Mouse (Mus musculus) ES-CJ7 (cell line): ENCODE data around the gene Abcd2.

Experiments used
- DNase-seq: peaks from one replicate; pipeline ENCODE4 v3.0.0; 2011; ENCODE audit warnings: low read depth, low spot score

The Abcd2 gene

GRCm38 (mm10) chr15:91163454-91163853, 28.1 kb downstream of the Abcd2 start:
- no peak for DNase-seq

- no peak for DNase-seq
Measured at GRCm38 (mm10) chr15:91161153-91161552, 30.4 kb downstream of the Abcd2 start.

- no peak for DNase-seq
Measured at GRCm38 (mm10) chr15:91153311-91153710, 38.3 kb downstream of the Abcd2 start.

GRCm38 (mm10) chr15:91152592-91152991, 39.0 kb downstream of the Abcd2 start:
- no peak for DNase-seq

GRCm38 (mm10) chr15:91124584-91124983, 67.0 kb downstream of the Abcd2 start:
- DNase-seq, result no peak

GRCm38 (mm10) chr15:91112555-91113209, 78.9 kb downstream of the Abcd2 start:
- DNase-seq, result no peak

GRCm38 (mm10) chr15:91108102-91108659, 83.4 kb downstream of the Abcd2 start:
- DNase-seq, result no peak

- no peak for DNase-seq
Measured at GRCm38 (mm10) chr15:91104934-91105333, 86.7 kb downstream of the Abcd2 start.

- DNase-seq, result no peak
Measured at GRCm38 (mm10) chr15:91104276-91104675, 87.3 kb downstream of the Abcd2 start.

- DNase-seq, result no peak
Measured at GRCm38 (mm10) chr15:91103814-91104213, 87.8 kb downstream of the Abcd2 start.

- DNase-seq, result no peak
Measured at GRCm38 (mm10) chr15:91103305-91103704, 88.3 kb downstream of the Abcd2 start.

GRCm38 (mm10) chr15:91096606-91097005, 95.0 kb downstream of the Abcd2 start:
- no peak for DNase-seq
